Mouse (Mus musculus): ENCODE data around the gene 4931422A03Rik.

Gene 4931422A03Rik

GRCm38 (mm10) chr2:103970041-103970790 is 57.9 kb downstream of the 4931422A03Rik start:
- no peak for DNase-seq (ENCODE audit: low read depth, low spot score)

GRCm38 (mm10) chr2:103969437-103970040 is 58.6 kb downstream of the 4931422A03Rik start:
- no peak for DNase-seq (ENCODE audit: low read depth, low spot score)

- no peak for DNase-seq (ENCODE audit: low read depth, low spot score)
Observed at GRCm38 (mm10) chr2:103968919-103969436, 59.2 kb downstream of the 4931422A03Rik start.

GRCm38 (mm10) chr2:103968186-103968585 is 60.0 kb downstream of the 4931422A03Rik start:
- no peak for DNase-seq (ENCODE audit: low read depth, low spot score)

- no peak for DNase-seq (ENCODE audit: low read depth, low spot score)
Observed at GRCm38 (mm10) chr2:103965391-103965790, 62.8 kb downstream of the 4931422A03Rik start.

- DNase-seq (ENCODE audit: low read depth, low spot score), result no peak
Observed at GRCm38 (mm10) chr2:103962349-103962748, 65.8 kb downstream of the 4931422A03Rik start.

- DNase-seq (ENCODE audit: low read depth, low spot score), result no peak
Observed at GRCm38 (mm10) chr2:103959574-103959973, 68.6 kb downstream of the 4931422A03Rik start.

GRCm38 (mm10) chr2:103959066-103959465 is 69.1 kb downstream of the 4931422A03Rik start:
- DNase-seq (ENCODE audit: low read depth, low spot score), result no peak

GRCm38 (mm10) chr2:103958634-103959033 is 69.5 kb downstream of the 4931422A03Rik start:
- no peak for DNase-seq (ENCODE audit: low read depth, low spot score)

- DNase-seq (ENCODE audit: low read depth, low spot score), result no peak
Observed at GRCm38 (mm10) chr2:103957649-103958546, 70.3 kb downstream of the 4931422A03Rik start, which contains the start of gene Lmo2. Lmo2 (plus strand) TSS chr2:103957986.

GRCm38 (mm10) chr2:103956867-103957266 is 71.3 kb downstream of the 4931422A03Rik start:
- no peak for DNase-seq (ENCODE audit: low read depth, low spot score)

- DNase-seq (ENCODE audit: low read depth, low spot score), result no peak
Observed at GRCm38 (mm10) chr2:103955714-103956113, 72.4 kb downstream of the 4931422A03Rik start.

- DNase-seq (ENCODE audit: low read depth, low spot score), result no peak
Observed at GRCm38 (mm10) chr2:103953050-103953835, 74.9 kb downstream of the 4931422A03Rik start.

- no peak for DNase-seq (ENCODE audit: low read depth, low spot score)
Observed at GRCm38 (mm10) chr2:103947982-103948655, 80.0 kb downstream of the 4931422A03Rik start.

GRCm38 (mm10) chr2:103946892-103947291 is 81.3 kb downstream of the 4931422A03Rik start:
- DNase-seq (ENCODE audit: low read depth, low spot score), result no peak

- no peak for DNase-seq (ENCODE audit: low read depth, low spot score)
Observed at GRCm38 (mm10) chr2:103945571-103946092, 82.5 kb downstream of the 4931422A03Rik start.

- no peak for DNase-seq (ENCODE audit: low read depth, low spot score)
Observed at GRCm38 (mm10) chr2:103944859-103945258, 83.3 kb downstream of the 4931422A03Rik start.

- no peak for DNase-seq (ENCODE audit: low read depth, low spot score)
Observed at GRCm38 (mm10) chr2:103941085-103941484, 87.1 kb downstream of the 4931422A03Rik start.

- DNase-seq (ENCODE audit: low read depth, low spot score), result no peak
Observed at GRCm38 (mm10) chr2:103939003-103939402, 89.2 kb downstream of the 4931422A03Rik start.

- DNase-seq (ENCODE audit: low read depth, low spot score), result no peak
Observed at GRCm38 (mm10) chr2:103938573-103938972, 89.6 kb downstream of the 4931422A03Rik start.

Measured in retina, adult 2 months (tissue).